Comparison of ENCODE assay signal across 8 mouse cellular contexts in genomic region chr16:24490751-24491485, GRCm38 (mm10).
DNase-seq lines count a peak whose midpoint lies in the region; ATAC-seq lines count a peak whose summit lies in the region.

No protein-coding gene starts in this region.

- DNase-seq in forebrain, embryonic 10.5 days (ENCODE audit: extremely low spot score, low spot score), result no peak
- no peak for DNase-seq in heart, embryonic 10.5 days (ENCODE audit: low spot score)
- DNase-seq in limb, embryonic 11.5 days (ENCODE audit: low spot score), result peak; percentile 41
- DNase-seq in frontal cortex, postnatal 36 days (ENCODE audit: low spot score in 2 of 2), result no peak

- H3K4me2 ChIP-seq in forebrain, embryonic 12.5 days, result no peak overlapping the region
- H3K4me2 ChIP-seq in limb, embryonic 11.5 days (ENCODE audit: low read depth, severe bottlenecking), result no peak overlapping the region
- no peak overlapping the region for H3K4me2 ChIP-seq in neural tube, embryonic 14.5 days (ENCODE audit: low read depth, low read length)

- no peak overlapping the region for H3K4me3 ChIP-seq in forebrain, embryonic 12.5 days (replicated peaks)
- H3K4me3 ChIP-seq in forebrain, embryonic 10.5 days, result no peak overlapping the region
- no peak overlapping the region for H3K4me3 ChIP-seq in heart, embryonic 10.5 days
- no peak overlapping the region for H3K4me3 ChIP-seq in limb, embryonic 11.5 days (ENCODE audit: low read depth, low read length)
- no peak overlapping the region for H3K4me3 ChIP-seq in neural tube, embryonic 14.5 days (ENCODE audit: low read depth, low read length)

- peak; percentile 51; the same call in 1 of the 2 replicates for ATAC-seq in forebrain, embryonic 12.5 days (ENCODE audit: low FRiP score)
- ATAC-seq in common myeloid progenitor, adult 5-6 weeks (replicated peaks; ENCODE audit: low read depth, poor library complexity, severe bottlenecking), result peak; percentile 54; the same call in 1 of the 2 replicates
- peak; percentile 87 for ATAC-seq in limb, embryonic 11.5 days (ENCODE audit: insufficient number of reproducible peaks, low FRiP score, low TSS enrichment, low read depth)
- ATAC-seq in neural tube, embryonic 14.5 days (ENCODE audit: low read depth), result peak; percentile 49; the same call in 1 of the 2 replicates
- no peak for ATAC-seq in megakaryocyte, adult 5-6 weeks (ENCODE audit: poor library complexity, severe bottlenecking)

- H3K9me3 ChIP-seq in forebrain, embryonic 12.5 days, result no peaks in the 10 kb centered on the region
- H3K9me3 ChIP-seq in forebrain, embryonic 10.5 days, result no peaks in the 10 kb centered on the region
- H3K9me3 ChIP-seq in heart, embryonic 10.5 days, result no peaks in the 10 kb centered on the region
- H3K9me3 ChIP-seq in limb, embryonic 11.5 days (ENCODE audit: control insufficient read depth, low read length), result no peaks in the 10 kb centered on the region
- H3K9me3 ChIP-seq in neural tube, embryonic 14.5 days (ENCODE audit: control insufficient read depth, low read length), result no peaks in the 10 kb centered on the region

- H3K36me3 ChIP-seq in forebrain, embryonic 12.5 days (replicated peaks), result no peaks in the 10 kb centered on the region
- no peaks in the 10 kb centered on the region for H3K36me3 ChIP-seq in forebrain, embryonic 10.5 days (replicated peaks)
- no peaks in the 10 kb centered on the region for H3K36me3 ChIP-seq in heart, embryonic 10.5 days
- H3K36me3 ChIP-seq in limb, embryonic 11.5 days (ENCODE audit: control insufficient read depth, insufficient read depth, low read length), result no peaks in the 10 kb centered on the region
- no peaks in the 10 kb centered on the region for H3K36me3 ChIP-seq in neural tube, embryonic 14.5 days (ENCODE audit: control insufficient read depth, insufficient read depth, low read length)

- H3K27me3 ChIP-seq in forebrain, embryonic 12.5 days, result no peaks in the 10 kb centered on the region
- no peaks in the 10 kb centered on the region for H3K27me3 ChIP-seq in forebrain, embryonic 10.5 days (ENCODE audit: poor library complexity, severe bottlenecking)
- no peaks in the 10 kb centered on the region for H3K27me3 ChIP-seq in heart, embryonic 10.5 days (ENCODE audit: insufficient read depth, poor library complexity, severe bottlenecking)
- no peaks in the 10 kb centered on the region for H3K27me3 ChIP-seq in limb, embryonic 11.5 days (ENCODE audit: control insufficient read depth, insufficient read depth, low read length)
- no peaks in the 10 kb centered on the region for H3K27me3 ChIP-seq in neural tube, embryonic 14.5 days (ENCODE audit: control insufficient read depth, insufficient read depth, low read length)

- H3K4me1 ChIP-seq in forebrain, embryonic 12.5 days, result peaks cover 32% of the 10 kb centered on the region
- peaks cover 48% of the 10 kb centered on the region for H3K4me1 ChIP-seq in forebrain, embryonic 10.5 days
- peaks cover 85% of the 10 kb centered on the region for H3K4me1 ChIP-seq in heart, embryonic 10.5 days
- peaks cover 25% of the 10 kb centered on the region for H3K4me1 ChIP-seq in limb, embryonic 11.5 days (ENCODE audit: control insufficient read depth, insufficient read depth, low read length)
- peaks cover 7% of the 10 kb centered on the region for H3K4me1 ChIP-seq in neural tube, embryonic 14.5 days (ENCODE audit: control insufficient read depth, insufficient read depth, low read length)

- 55% methylated on average over 18 of the region's 18 CpGs for WGBS in forebrain, embryonic 12.5 days
- WGBS in forebrain, embryonic 10.5 days, result 75% methylated on average over 18 of the region's 18 CpGs
- 57% methylated on average over 18 of the region's 18 CpGs for WGBS in heart, embryonic 10.5 days
- WGBS in limb, embryonic 11.5 days, result 72% methylated on average over 18 of the region's 18 CpGs
- 33% methylated on average over 18 of the region's 18 CpGs for WGBS in neural tube, embryonic 14.5 days

- H3K27ac ChIP-seq in forebrain, embryonic 12.5 days, result peak overlapping the region; percentile 19; the same call in 1 of the 2 replicates
- H3K27ac ChIP-seq in forebrain, embryonic 10.5 days, result no peak overlapping the region
- peak overlapping the region; percentile 76 for H3K27ac ChIP-seq in heart, embryonic 10.5 days
- H3K27ac ChIP-seq in limb, embryonic 11.5 days (replicated peaks; ENCODE audit: low read depth, low read length), result no peak overlapping the region
- H3K27ac ChIP-seq in neural tube, embryonic 14.5 days (ENCODE audit: low read depth, low read length), result peak overlapping the region; percentile 44

- H3K9ac ChIP-seq in forebrain, embryonic 12.5 days, result peak overlapping the region; percentile 25; the same call in 1 of the 2 replicates
- no peak overlapping the region for H3K9ac ChIP-seq in limb, embryonic 11.5 days (ENCODE audit: low read length)
- H3K9ac ChIP-seq in neural tube, embryonic 14.5 days (replicated peaks; ENCODE audit: low read depth, low read length), result no peak overlapping the region

Comparison
In these comparisons a context has a peak if more than half of its experiments do, and no peak if none do; other contexts are left out.
1. H3K27ac ChIP-seq: peak in forebrain, embryonic 12.5 days (single experiment), heart, embryonic 10.5 days (single experiment) and neural tube, embryonic 14.5 days (single experiment); none in forebrain, embryonic 10.5 days (single experiment) and limb, embryonic 11.5 days (single experiment).